Mouse (Mus musculus): ENCODE measurements around the gene Cdk5rap3.

Cdk5rap3 gene

GRCm38 (mm10) chr11:96862534-96862933, 53.8 kb downstream of the Cdk5rap3 start:
- TF ChIP-seq POU5F1 (IDR thresholded peaks at IDR 0.05; ENCODE audit: borderline replicate concordance, low read length), result no peak
- no peak for TF ChIP-seq NANOG (IDR thresholded peaks at IDR 0.05; ENCODE audit: borderline replicate concordance, low read length)
- TF ChIP-seq CTCF (conservative IDR thresholded peaks at IDR 0.05; ENCODE audit: low read length), result no peak
- Histone ChIP-seq H3K27me3 (ENCODE audit: insufficient read depth, low read length) (peaks cover 23% of the 10 kb centered on the region), H3K4me3 (replicated peaks; ENCODE audit: low read length) (no peak overlapping the region), H3K9me3 (ENCODE audit: low read length) (no peaks in the 10 kb centered on the region), H3K36me3 (ENCODE audit: insufficient read depth, low read length) (no peaks in the 10 kb centered on the region), H3K4me1 (replicated peaks; ENCODE audit: low read depth, low read length) (peaks cover 43% of the 10 kb centered on the region)

GRCm38 (mm10) chr11:96861878-96862289, 54.4 kb downstream of the Cdk5rap3 start:
- Histone ChIP-seq H3K9me3 (ENCODE audit: low read length) (no peaks in the 10 kb centered on the region), H3K27me3 (ENCODE audit: insufficient read depth, low read length) (peaks cover 23% of the 10 kb centered on the region), H3K4me3 (replicated peaks; ENCODE audit: low read length) (peak overlapping the region; percentile 79), H3K4me1 (replicated peaks; ENCODE audit: low read depth, low read length) (peaks cover 45% of the 10 kb centered on the region), H3K36me3 (ENCODE audit: insufficient read depth, low read length) (no peaks in the 10 kb centered on the region)
- TF ChIP-seq POU5F1 (IDR thresholded peaks at IDR 0.05; ENCODE audit: borderline replicate concordance, low read length) (no peak), CTCF (conservative IDR thresholded peaks at IDR 0.05; ENCODE audit: low read length) (peak; percentile 73)

GRCm38 (mm10) chr11:96861446-96861845, 54.9 kb downstream of the Cdk5rap3 start:
- H3K27me3 ChIP-seq (ENCODE audit: insufficient read depth, low read length), result peaks cover 20% of the 10 kb centered on the region
- H3K9me3 ChIP-seq (ENCODE audit: low read length), result no peaks in the 10 kb centered on the region
- TF ChIP-seq POU5F1 (IDR thresholded peaks at IDR 0.05; ENCODE audit: borderline replicate concordance, low read length) (no peak), CTCF (conservative IDR thresholded peaks at IDR 0.05; ENCODE audit: low read length) (no peak), NANOG (IDR thresholded peaks at IDR 0.05; ENCODE audit: borderline replicate concordance, low read length) (no peak)
- H3K4me1 ChIP-seq (replicated peaks; ENCODE audit: low read depth, low read length), result peaks cover 42% of the 10 kb centered on the region
- H3K36me3 ChIP-seq (ENCODE audit: insufficient read depth, low read length), result no peaks in the 10 kb centered on the region
- H3K4me3 ChIP-seq (replicated peaks; ENCODE audit: low read length), result peak overlapping the region; percentile 79

- no peaks in the 10 kb centered on the region for H3K36me3 ChIP-seq (ENCODE audit: insufficient read depth, low read length)
- TF ChIP-seq POU5F1 (IDR thresholded peaks at IDR 0.05; ENCODE audit: borderline replicate concordance, low read length) (no peak), CTCF (conservative IDR thresholded peaks at IDR 0.05; ENCODE audit: low read length) (peak; percentile 76), NANOG (IDR thresholded peaks at IDR 0.05; ENCODE audit: borderline replicate concordance, low read length) (no peak)
- H3K9me3 ChIP-seq (ENCODE audit: low read length), result no peaks in the 10 kb centered on the region
- H3K4me1 ChIP-seq (replicated peaks; ENCODE audit: low read depth, low read length), result peaks cover 42% of the 10 kb centered on the region
- H3K27me3 ChIP-seq (ENCODE audit: insufficient read depth, low read length), result peaks cover 19% of the 10 kb centered on the region
- no peak overlapping the region for H3K4me3 ChIP-seq (replicated peaks; ENCODE audit: low read length)
These were observed 55.7 kb downstream of the Cdk5rap3 start for GRCm38 (mm10) chr11:96860564-96860963.

GRCm38 (mm10) chr11:96859635-96860034, 56.7 kb downstream of the Cdk5rap3 start:
- H3K36me3 ChIP-seq (ENCODE audit: insufficient read depth, low read length), result no peaks in the 10 kb centered on the region
- H3K9me3 ChIP-seq (ENCODE audit: low read length), result no peaks in the 10 kb centered on the region
- H3K4me3 ChIP-seq (replicated peaks; ENCODE audit: low read length), result no peak overlapping the region
- peaks cover 19% of the 10 kb centered on the region for H3K27me3 ChIP-seq (ENCODE audit: insufficient read depth, low read length)
- H3K4me1 ChIP-seq (replicated peaks; ENCODE audit: low read depth, low read length), result peaks cover 42% of the 10 kb centered on the region
- no peak for TF ChIP-seq NANOG (IDR thresholded peaks at IDR 0.05; ENCODE audit: borderline replicate concordance, low read length)
- TF ChIP-seq POU5F1 (IDR thresholded peaks at IDR 0.05; ENCODE audit: borderline replicate concordance, low read length), result no peak
- TF ChIP-seq CTCF (conservative IDR thresholded peaks at IDR 0.05; ENCODE audit: low read length), result no peak

GRCm38 (mm10) chr11:96857446-96857845, 58.9 kb downstream of the Cdk5rap3 start:
- TF ChIP-seq NANOG (IDR thresholded peaks at IDR 0.05; ENCODE audit: borderline replicate concordance, low read length), result no peak

More at GRCm38 (mm10) chr11:96857446-96857845, 58.9 kb downstream of the Cdk5rap3 start:
- Histone ChIP-seq H3K4me1 (replicated peaks; ENCODE audit: low read depth, low read length) (peaks cover 30% of the 10 kb centered on the region), H3K27me3 (ENCODE audit: insufficient read depth, low read length) (peaks cover 9% of the 10 kb centered on the region; the same call in 1 of the 2 replicates), H3K4me3 (replicated peaks; ENCODE audit: low read length) (no peak overlapping the region), H3K36me3 (ENCODE audit: insufficient read depth, low read length) (no peaks in the 10 kb centered on the region), H3K9me3 (ENCODE audit: low read length) (no peaks in the 10 kb centered on the region)
